Mouse (Mus musculus) spleen, adult 12 weeks (tissue): Measurements from ENCODE around the gene Sec24a.
"Not testable (repeated sequence)": the region's sequence is repeated elsewhere in the genome, so short reads cannot be mapped to it uniquely, and the experiment has no call there.

Experiments
- DNase-seq: peaks from one replicate; pipeline ENCODE4 v3.0.0; 2022; ENCODE audit warnings: low spot score

The Sec24a gene

GRCm38 (mm10) chr11:51763213-51763907 lies at the start of gene Sec24a, which contains the start of gene Sar1b:
Gene Sec24a (minus strand): TSS chr11:51763634.
Gene Sar1b (plus strand): TSS chr11:51763687.
- peak; percentile 67 for DNase-seq

DNA sequence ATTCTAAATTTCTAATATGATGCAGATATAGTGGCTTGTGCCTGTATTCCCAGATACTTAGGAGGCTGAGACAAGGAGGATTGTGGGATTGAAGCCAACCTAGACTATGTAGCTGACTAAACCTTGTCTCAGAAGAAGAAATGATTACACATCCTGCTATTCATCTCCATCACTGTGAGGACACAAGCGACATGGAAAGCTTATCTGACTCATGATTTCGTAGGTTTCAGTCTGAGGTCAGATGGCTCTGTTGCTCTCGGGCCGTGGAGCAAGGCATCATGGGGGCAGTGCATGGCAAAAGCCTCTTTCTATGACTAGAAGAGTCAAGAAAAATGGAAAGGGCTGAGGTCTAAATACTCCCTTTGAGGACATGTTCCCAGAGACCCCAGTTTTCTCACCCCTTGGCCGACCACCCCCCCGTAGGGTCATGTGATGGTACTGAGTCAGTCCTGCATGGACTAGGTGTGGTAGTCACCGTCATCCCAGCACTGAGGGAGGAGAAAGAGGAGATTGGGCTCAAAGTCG lies 48.6 kb upstream of the Sec24a start:
- no peak for DNase-seq

GRCm38 (mm10) chr11:51811230-51811629 lies 47.8 kb upstream of the Sec24a start:
- DNase-seq: no peak

DNA sequence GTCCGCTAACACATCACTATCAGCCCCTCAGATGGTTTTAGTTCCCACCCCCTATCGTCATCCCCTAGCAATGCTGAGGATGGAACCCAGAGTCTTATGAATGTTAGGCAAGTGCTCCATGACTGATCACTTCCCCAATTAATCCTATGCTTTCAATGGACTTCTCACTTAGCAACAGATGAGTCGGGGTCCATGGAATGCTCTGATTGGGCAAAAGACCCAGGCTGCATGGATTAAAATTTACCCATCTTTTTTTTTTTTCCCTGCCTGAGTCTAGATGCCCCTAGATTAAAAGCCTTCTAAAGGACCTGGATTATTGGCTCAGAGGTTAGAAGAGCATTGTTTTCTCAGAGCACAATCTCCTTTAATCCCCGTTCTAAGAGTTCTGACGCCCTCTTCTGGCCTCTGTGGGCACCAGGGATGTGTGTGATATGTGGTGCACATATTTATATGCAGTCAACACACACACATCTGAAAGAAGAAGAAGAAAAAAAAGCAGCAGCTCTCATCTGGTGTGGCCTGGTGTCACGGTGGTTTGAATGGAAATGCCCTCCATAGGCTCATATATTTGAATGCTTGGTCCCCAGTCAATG lies 46.3 kb upstream of the Sec24a start:
- DNase-seq: peak; percentile 33

DNA sequence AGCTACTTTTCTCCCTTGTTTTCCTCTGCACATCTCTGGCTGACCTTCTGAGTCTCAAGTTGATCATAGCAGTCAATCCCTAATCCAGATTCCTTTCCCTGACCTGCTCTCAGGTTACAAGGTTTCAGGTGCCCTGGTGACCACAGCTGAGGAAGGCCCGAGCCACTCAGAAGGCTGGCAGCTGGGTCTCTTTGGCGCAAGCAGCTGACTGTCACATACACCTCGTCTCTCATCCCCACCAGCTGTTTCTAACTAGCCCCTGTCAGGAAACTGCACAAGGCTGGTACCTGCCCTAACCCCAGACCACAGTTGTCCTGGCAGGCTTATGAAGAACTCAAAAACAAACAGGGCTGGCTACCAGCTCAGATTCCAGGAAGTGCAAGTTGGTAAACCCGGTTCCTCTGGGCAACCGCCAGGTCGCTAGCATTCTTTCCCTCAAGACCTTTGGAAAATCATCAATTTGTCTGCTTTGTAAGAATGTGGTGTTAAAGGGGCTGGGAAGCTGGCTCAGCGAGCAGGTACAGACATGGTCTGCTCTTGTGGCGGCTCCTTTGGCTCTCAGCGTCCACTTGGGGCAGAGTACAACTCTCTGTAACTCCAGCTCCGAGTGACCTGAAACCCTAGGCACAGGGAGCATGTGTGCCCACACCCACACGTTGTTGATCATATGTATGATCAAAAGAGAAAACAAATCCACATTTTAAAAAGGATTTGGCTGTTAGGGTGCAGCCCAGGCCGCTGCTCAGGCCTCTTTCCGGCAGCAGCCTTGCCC lies 43.9 kb upstream of the Sec24a start:
- no peak for DNase-seq

GRCm38 (mm10) chr11:51805221-51805981 lies 42.0 kb upstream of the Sec24a start:
- DNase-seq: peak; percentile 50

GRCm38 (mm10) chr11:51800634-51801325 lies 37.3 kb upstream of the Sec24a start:
- DNase-seq: no peak

DNA sequence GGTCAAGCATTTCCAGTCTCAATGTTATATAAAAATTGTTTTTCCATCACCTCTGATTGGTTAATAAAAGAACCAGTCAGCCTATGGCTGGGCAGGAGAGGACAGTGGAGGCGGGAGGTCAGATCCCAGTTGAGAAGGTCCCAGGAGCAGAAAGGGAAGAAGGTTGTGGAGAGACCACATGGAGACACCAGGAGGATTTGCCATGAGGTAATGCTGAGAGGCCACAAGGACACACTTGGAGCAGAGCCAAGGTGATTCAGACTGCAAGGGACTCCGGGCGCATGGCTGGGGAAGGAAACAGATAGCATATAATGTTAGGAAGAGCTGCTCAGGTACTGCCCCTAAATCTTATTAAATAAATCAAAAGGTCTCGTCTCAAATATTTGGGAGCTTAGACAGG lies 32.8 kb upstream of the Sec24a start:
- DNase-seq: no peak

GRCm38 (mm10) chr11:51790662-51791061 lies 27.2 kb upstream of the Sec24a start:
- DNase-seq: no peak

DNA sequence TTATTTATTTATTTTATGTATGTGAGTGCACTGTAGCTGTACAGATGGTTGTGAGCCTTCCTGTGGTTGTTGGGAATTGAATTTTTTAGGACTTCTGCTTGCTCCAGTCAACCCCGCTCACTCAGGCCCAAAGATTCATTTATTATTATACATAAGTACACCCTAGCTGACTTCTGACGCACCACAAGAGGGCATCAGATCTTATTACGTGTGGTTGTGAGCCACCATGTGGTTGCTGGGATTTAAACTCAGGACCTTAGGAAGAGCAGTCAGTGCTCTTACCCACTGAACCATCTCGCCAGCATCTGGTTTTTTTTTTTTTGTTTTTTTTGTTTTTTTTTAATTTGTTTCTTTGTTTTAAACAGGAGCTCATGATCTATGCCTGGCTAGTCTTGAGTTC lies 26.3 kb upstream of the Sec24a start:
- not testable (repeated sequence) for DNase-seq

DNA sequence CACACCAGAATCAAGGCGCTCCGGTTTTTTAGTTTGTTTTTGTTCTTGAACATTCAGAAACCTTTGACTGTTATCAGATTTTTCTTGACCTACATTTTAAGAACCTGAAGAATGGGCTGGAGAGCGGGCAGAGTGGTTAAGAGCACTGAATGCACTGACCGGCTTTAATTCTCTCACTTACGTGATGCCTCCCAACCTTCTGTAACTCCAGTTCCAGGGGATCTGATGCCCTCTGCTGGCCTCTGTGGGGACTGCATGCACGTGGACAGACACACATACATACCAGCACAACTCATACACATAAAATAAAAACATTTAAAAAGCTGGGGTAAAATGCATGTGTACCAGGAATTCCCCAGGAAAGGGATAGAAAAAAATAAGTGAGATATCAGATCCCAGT lies 22.5 kb upstream of the Sec24a start:
- DNase-seq: peak; percentile 56

DNA sequence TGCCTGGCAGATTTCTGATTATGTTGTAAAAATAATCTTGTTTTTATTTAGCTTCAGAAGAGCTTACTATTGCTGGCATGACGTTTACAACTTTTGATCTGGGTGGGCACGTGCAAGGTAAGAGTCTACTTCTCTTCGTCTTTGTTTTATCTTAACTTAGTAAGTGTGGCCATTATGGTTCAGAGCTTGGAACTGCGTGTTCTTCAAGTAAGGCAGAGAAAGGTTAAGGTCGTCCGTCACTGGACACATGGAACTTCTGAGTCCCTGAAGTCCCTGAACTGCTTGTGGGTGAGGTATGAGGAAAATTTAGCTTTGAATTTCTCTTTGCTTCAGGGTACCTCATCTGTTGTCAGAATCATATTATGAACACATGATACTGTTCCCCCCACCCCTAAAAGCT lies 19.3 kb upstream of the Sec24a start:
- DNase-seq: no peak

- DNase-seq: no peak
These were observed 17.4 kb upstream of the Sec24a start for GRCm38 (mm10) chr11:51780773-51781267.

DNA sequence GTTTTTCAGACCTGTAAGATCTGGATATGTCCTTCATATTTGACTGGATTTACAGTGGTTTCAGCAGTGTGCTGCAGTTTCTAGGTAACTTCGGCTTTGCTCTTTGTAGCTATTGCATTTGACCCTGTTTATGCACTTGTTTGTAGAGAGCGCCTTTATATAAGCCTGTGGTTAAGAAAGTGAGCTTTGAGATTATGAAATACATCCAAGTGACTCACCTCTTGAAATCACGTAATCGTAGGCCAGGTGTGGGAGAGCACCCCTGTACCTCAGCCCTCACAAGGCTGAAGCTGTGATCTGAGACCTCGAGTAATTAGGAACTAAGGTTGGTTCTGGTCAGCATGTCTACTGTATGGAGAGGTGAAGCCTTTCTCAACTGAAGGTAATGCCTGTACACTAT lies 14.0 kb upstream of the Sec24a start:
- DNase-seq: no peak

GRCm38 (mm10) chr11:51775507-51775906 lies 12.1 kb upstream of the Sec24a start:
- DNase-seq: no peak

GRCm38 (mm10) chr11:51768296-51768695 lies 4.9 kb upstream of the Sec24a start:
- no peak for DNase-seq

DNA sequence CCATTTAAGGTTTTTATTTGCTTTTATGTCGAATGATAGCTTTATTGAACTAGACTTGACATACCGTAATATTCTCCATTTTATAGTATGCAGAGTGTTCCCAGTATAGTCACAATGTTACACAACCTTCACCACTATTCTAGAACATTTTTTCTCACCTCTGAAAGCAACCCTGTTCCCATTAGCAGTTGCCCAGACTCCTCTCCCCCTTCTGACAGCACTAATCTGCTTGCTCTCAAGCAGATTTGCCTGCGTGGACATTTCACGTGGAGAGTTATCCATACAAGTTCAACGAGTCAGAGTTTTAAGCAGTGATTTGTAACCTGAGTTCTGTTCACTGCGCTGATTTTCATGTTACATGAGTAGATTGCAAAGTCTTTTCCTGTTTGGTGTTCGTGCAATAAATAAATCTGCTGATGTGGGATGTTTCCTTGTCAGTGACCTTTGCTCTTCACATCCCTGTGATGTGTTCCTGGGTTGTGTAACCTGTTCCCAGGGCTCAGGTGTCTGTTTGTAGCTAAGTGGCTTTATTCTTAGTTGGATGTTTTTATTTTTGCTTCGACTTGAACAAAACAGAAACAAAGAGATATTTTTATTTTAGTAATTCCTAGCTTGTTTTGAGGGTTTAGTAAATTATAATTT lies 4.3 kb upstream of the Sec24a start:
- DNase-seq: no peak

GRCm38 (mm10) chr11:51764816-51765215 lies 1.4 kb upstream of the Sec24a start:
- DNase-seq: no peak

DNA sequence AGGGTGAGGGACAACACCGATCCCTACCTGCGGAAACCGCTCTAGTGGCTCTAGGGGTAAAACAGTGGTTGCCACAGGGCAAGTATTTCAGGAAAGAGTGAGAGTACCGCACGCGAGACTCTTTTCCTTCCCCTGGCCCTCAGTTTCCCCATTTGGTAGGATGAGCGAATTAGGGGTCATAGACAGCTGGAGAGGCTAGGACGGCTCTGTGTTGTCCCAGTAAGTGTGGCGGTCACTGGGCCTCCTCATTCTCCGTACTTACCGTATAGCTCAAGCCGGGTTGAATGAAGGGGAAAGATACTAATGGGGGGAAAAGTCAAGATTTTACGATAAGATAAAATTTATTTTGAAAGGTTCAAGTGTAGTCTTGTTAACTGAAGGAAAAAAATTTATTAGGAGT lies 521 bp upstream of the Sec24a start:
- DNase-seq: no peak

DNA sequence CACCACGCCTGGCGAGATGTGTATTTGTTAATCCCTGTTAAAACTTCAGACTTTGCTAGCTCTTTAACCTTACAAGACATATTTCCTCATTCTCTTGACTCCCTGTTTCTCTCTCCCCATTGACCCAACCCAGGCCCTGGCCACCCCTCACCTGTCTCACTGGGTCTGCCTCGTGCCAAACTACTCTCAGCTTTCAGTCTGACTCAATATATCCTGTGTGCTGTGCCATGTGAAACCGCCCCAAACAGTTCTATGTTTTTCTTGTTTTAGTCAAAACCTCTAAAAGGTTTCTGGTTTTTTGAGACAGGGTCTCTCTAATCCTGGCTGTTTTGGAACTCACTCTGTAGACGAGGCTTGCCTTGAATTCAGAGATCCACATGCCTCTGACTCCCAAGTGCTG lies 2.2 kb downstream of the Sec24a start:
- no peak for DNase-seq
